Mouse (Mus musculus) adrenal gland, adult 8-10 months (tissue): ENCODE data around the gene Nfat5. TPM values are rescaled to one million over a fixed set of nuclear protein-coding genes. Genes with fewer than 3 reads are reported as not detected.
A peak's percentile ranks its signal among the peaks of the same experiment; 100 is the strongest.

Experiments
- DNase-seq: peaks from one replicate; pipeline ENCODE4 v3.0.0; 2022
- total RNA-seq, 4 experiments: library from RNA; stranded (reverse); gene quantifications; 2 replicates each; pipeline ENCODE4 v1.2.4; 2022

Nfat5 gene
- 100 to 1,000 TPM; 130 to 228 (median 173) TPM for total RNA-seq

GRCm38 (mm10) chr8:107292928-107293601 lies at the start of gene Nfat5:
TSS of gene Nfat5 (plus strand) at chr8:107293470.
- peak; percentile 94 for DNase-seq

DNA sequence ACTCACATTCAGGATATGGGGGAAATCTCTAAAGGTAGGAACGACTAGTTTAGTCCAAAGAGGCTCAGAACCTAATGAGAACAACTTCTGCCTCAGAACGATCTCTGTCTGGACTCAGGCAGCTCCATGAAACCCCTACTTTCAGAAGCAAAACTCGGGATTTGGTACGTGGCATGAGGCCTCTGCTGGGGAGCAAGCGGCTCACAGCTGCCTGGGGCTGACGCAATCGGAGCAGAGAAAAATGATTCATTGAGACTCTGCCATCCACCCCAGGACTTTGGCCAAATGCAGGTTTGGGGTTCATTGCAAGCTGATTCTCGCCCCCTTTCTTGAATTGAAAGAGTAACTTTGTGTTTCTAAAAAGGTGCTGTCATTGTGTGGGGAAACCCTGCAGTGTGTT lies 49.1 kb upstream of the Nfat5 start:
- no peak for DNase-seq

DNA sequence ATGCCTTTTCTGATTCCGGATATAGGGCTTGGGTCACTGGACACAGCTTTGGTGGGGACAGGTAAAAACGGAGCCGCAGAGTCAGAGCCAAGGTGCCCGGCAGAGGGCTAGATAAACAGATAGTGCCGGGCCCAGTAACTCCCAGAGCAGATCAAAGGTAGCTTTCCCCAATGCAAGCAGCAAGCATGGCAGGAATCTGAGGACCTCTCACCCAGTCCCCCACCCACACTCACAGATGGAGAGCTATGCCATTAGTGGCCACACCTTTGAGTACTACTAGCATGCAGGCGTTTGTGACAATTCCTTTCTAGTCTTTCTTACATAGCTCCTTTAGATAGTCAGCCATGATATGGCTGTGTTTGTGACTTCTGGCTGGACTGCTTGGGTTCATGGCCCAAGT lies 44.8 kb upstream of the Nfat5 start:
- no peak for DNase-seq

DNA sequence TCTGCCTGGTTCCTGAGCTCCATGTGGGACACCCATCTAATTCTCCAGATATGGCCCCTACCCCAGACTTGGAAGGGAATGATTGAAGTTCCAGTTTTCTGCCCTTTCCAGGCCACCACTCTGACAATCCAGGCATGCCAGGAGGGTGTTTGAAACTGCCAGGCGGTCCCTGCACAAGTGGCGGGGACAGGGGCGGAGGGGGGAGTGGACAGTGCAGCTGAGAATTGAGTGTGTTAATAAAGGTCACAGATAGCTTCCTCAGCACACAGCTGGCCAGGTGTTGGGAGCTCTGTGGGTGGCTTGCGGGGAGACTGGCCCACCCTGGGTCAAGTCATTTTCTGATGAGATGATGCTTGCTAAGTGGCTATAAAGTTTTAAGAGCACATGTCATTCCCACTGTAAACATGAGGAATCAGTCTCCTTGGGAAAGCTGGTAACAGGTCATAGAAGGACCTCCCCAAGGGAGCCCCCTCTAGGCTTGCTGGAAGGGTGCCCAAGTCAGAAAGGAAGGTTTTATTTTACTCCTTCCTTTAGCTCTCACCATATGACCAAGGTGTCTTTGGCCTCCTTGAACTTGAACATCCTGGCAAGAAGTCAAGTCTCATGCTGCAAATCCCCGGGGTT lies 41.7 kb upstream of the Nfat5 start:
- DNase-seq: no peak

GRCm38 (mm10) chr8:107253121-107253520 lies 40.1 kb upstream of the Nfat5 start:
- no peak for DNase-seq

DNA sequence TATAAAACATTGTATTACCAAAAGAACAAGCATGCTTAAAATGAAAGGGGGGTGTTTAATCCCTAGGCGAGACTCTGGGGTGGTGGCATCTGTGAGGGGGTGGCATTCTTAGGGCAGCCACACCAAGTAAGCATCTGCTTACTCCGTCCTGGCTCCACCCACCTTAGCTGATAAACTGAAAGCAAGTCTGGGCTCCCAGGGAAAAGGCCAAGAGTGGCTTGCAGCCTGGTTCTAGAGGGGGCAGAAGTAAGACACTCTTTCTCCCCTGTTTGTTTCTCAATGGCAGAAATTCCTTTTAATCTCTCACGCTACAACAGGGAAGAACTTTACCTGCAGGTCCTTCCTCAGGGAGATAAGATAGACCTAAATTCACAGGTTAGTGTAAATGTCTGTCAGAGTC lies 38.9 kb upstream of the Nfat5 start:
- peak; percentile 17 for DNase-seq

- DNase-seq: peak; percentile 54
Measured at GRCm38 (mm10) chr8:107254951-107255457, 38.3 kb upstream of the Nfat5 start.

GRCm38 (mm10) chr8:107257223-107257622 lies 36.0 kb upstream of the Nfat5 start:
- no peak for DNase-seq

DNA sequence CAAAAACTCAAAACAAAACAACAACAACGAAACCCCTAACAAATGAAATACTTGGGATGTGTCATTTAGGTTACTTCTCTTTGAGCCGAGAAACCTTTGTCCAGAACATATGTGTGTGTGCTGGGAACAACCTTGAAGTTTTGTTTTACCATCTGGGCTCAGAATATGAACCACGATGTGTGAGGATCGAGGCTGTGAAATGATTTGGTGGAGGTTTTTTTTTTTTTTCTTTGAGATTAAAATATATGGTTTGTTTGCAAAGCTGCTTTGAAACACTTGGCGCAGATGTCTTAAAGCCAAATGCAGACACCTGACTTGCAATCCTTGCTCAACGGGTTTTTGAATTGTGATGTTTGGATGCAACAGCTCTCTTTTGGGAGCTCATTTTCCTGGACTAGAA lies 33.1 kb upstream of the Nfat5 start:
- DNase-seq: no peak

DNA sequence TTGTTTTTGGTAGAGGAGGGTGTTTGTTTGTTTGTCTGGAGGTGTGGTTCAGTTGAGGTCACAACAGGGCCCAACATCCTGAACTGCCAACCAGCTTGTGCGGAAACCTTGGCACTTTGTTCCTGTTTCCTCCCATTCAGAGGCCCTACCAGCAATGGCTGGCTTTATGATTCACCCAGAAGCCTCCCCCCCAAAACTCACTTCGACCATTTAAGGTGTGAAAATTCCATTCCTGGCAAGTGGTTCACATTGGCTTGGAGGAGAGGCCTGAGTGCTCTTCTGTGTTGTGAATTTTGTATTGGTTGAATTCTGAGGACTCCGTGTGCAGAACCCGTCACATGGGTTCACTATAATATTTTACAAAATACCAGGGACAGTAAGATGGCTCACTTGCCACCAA lies 32.1 kb upstream of the Nfat5 start:
- DNase-seq: no peak

DNA sequence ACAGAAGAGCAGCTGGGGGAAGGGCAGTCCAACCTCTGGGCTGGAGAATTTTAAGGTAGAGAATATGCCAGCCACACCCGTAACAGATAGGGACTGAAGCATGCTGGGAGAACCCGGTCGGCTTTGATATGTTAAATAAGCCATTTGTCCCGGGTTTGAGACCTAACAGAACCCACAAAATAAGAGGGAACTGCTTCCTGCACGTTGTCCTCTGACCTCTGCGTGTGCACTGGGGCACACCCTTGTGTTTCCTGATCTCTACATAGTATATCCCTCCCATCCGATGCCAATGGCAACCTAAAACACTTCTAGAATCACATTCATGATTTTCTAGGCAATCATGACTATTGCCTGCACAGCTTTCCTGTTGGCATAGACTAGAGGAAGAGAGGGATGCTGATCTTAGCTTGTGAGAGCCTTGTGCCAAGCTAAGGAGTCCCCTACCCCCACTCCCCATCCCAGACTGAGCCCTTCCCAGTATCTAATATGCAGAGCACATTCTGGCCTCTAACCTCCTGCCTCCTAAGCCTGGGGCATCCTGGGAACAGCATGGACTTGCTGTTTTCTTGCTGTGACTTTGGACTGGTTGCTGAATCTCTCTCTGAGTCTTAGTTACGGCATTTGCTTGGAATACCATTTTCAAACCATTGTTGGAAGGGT lies 31.1 kb upstream of the Nfat5 start:
- DNase-seq: no peak

- DNase-seq: no peak
Measured at GRCm38 (mm10) chr8:107265811-107266210, 27.5 kb upstream of the Nfat5 start.

- no peak for DNase-seq
Measured at GRCm38 (mm10) chr8:107268501-107268900, 24.8 kb upstream of the Nfat5 start.

DNA sequence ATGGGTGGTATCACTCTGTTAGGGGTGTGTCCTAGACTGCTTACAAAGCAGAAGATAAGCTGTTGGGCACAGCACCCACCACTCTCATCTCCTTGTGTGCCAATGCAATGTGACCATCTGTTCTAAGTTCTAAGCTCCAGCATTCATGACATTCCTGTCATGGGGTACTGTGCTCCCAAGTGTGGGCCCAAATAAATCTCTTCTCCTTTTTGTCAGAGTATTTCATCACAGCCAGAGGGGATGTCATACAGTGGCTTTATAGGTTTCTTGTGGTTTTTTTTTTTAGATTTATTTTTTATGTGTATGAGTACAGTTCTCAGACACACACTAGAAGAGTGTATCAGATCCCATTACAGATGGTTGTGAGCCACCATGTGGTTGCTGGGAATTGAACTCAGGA lies 24.1 kb upstream of the Nfat5 start:
- DNase-seq: no peak

- DNase-seq: no peak
Measured at GRCm38 (mm10) chr8:107269617-107270139, 23.6 kb upstream of the Nfat5 start.

- DNase-seq: no peak
Measured at GRCm38 (mm10) chr8:107270287-107270686, 23.0 kb upstream of the Nfat5 start.

DNA sequence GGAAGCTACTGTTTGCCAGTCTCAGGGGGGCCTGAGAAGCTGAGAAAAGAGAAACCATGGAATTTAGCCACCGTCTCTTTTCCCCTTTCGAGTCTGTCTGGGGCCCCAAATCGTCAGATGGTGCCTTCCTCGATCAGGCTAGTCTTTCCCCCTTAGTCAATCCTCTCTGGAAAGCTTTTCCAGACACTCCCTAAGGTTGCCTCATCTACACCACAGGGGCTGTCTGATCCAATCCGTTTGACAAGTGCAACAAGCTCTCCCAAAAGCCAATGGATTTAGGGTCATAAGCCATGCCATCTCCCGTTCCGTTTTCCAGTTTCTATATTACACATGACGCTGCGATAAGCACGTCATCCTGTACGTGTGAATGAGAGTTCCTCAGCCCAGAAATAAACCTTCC lies 22.5 kb upstream of the Nfat5 start:
- DNase-seq: no peak

DNA sequence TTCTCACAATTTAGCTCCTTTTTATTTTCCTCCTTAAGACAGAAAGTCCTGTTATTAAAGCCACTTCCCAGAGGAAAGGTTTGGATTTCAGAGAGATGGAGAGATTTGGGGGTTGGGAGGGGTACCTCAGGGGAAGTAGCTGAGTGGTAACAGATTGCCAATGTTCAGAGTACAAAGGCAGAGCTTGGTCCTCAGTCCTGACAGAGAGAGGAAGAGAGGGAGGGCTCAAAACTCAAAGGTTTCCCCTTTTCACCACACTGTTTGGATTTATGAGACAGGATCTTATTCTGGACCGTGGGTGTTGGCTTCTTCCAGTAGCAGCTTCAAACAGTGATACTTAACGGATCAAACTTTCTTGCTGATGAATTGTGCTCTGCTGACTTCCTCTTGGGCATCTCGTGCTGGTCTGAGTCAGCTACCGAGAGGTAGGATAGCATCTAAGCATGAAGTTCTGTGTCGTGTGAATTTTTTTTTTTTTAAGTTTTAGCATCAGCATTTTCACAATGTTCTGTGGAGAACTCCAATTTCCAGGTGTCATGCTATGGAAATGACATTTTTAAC lies 15.9 kb upstream of the Nfat5 start:
- no peak for DNase-seq

DNA sequence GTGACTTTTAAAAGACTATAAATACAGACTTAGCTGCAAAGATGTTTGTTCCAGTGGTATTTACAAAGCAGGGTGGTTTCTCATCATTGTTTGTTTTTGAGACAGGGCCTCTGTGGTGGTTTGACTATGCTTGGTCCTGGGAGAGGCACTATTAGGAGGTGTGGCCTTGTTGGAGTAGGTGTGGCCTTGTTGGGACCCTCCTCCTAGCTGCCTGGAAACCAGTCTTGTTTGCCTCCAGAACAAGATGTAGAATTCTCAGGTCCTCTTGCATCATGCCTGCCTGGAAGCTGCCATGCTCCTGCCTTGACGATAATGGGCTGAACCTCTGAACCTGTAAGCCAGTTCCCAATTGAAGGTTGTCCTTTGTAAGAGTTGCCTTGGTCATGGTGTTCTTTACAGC lies 14.7 kb upstream of the Nfat5 start:
- DNase-seq: no peak

DNA sequence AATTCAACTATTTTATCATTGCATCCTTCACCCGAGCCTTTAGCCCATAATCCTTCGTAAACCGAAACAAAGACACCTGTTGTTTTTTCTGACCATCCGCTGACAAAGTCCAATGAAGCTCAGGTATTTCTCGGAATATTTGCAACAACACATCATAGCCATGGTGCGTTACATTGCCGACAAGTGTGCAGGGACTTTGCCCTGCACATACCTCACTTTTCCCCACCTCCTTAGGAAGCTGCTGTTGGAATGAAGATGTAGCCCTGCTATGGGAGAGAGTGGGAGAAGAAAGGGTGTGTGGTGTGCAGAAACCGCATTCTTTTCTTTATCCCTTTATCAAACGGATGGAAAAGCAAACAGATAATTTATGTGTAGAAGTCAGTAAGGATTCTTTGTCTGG lies 6.6 kb upstream of the Nfat5 start:
- no peak for DNase-seq

DNA sequence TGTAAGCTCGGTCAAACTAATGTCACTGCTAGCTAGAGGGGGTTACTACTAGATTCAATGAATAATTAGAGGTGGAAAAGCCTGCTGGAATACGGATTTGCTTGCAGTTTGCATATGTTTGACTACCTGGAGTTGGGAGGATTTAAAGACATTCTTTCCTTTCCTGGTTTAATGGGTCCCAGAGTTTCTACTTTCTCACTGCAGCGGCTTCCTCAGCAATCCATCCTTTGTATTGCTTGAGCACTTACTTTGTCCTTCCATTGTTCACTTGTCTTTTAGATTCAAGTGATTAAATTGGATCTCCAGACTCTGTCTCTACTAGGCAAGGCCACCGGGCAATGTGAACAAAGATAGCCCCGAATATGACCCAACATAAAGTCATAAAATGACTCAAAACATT lies 5.7 kb upstream of the Nfat5 start:
- DNase-seq: no peak

DNA sequence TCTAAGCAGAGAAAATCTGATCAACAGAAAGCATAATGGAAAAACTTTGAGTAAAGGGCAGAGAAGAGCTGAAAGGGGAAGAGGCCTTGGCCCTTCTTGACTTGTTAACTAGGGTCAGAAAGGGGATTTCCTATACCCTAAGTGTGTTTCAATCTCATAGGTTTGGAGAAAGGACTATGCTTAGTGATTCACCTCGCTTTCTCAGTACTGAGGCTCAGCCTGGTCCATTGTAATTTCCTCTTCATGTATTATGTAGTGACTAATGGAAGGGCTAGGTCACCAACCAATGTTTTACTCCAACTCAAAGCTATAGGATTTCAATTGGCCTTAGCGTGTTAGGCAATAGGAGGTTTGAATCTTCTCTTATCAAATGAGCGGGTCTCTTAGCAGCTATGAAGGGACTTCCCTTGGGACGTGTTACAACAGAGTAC lies 2.1 kb upstream of the Nfat5 start:
- no peak for DNase-seq
